Mouse (Mus musculus) adrenal gland, postnatal 36 days (tissue): ENCODE data around the gene Fiz1. TPM values are rescaled to one million over a fixed set of nuclear protein-coding genes. Genes with fewer than 3 reads are reported as not detected.
"Not testable (repeated sequence)": the region's sequence is repeated elsewhere in the genome, so short reads cannot be mapped to it uniquely, and the experiment has no call there.

Source experiments
- DNase-seq, 2 experiments: peaks; one replicate each; pipeline ENCODE4 v3.0.0; 2021; ENCODE audit warnings: mixed read lengths in 1 of 2
- total RNA-seq, 2 experiments: library from RNA; stranded (reverse); gene quantifications; 2 replicates each; pipeline ENCODE4 v1.2.3; 2021

Fiz1 gene
- total RNA-seq, 2 experiments from 2014 or later = 23.5 to 31.5 TPM

DNA sequence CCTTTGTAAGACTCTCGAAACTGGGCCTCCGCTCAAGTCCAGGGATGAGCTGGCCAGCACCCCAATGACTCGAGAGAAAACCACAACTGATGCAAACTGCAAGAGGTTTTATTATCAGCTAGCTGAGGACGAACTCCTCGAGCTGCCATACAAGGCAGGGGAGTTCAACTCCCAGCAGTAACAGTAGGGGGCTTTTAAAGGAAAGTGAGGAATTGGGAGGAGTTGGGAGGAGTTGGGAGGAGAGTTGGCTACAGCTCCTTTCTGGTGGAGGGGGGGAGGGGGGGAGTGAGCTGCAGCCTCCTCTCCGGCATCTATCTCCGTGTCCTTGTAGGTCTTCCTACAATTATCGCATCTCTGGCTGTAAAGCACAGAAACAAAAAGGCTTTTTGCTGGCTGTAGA is 11.6 kb downstream of the Fiz1 start:
- not testable (repeated sequence) for DNase-seq

DNA sequence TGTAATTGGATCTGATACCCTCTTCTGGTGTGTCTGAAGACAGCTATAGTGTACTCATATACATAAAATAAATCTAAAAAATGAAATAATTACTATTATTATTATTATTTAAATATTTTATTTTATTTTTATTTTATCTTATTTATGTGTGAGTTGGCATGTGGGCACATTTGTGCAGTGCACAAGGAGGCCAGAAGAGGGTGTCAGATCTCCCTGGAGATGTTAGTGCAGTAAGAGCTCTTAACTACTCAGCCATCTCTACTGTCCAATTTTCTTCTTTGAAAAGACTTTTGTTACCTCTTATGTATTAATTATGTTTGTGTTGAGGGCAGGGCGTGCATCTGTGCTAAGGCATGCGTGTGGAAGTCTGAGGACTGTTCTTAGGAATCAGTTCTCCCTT is 14.6 kb downstream of the Fiz1 start:
- DNase-seq = peak in 1 of 2 experiments; percentile 35

DNA sequence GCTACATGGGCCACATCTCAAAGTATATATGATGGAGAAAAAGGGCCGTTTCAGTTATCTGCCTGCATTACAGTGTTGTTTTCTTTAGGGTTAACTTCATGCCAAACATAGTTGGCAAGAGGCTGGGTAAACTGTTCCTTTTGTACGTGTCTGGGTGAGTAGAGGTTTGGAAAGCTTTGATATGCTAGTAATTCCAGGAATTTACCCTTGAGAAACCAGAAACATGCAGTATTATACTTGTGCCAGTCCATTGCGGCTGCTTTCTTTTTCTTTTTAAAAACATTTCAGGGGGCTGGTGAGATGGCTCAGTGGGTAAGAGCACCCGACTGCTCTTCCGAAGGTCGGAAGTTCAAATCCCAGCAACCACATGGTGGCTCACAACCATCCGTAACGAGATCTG is 17.6 kb downstream of the Fiz1 start:
- DNase-seq = no peak

DNA sequence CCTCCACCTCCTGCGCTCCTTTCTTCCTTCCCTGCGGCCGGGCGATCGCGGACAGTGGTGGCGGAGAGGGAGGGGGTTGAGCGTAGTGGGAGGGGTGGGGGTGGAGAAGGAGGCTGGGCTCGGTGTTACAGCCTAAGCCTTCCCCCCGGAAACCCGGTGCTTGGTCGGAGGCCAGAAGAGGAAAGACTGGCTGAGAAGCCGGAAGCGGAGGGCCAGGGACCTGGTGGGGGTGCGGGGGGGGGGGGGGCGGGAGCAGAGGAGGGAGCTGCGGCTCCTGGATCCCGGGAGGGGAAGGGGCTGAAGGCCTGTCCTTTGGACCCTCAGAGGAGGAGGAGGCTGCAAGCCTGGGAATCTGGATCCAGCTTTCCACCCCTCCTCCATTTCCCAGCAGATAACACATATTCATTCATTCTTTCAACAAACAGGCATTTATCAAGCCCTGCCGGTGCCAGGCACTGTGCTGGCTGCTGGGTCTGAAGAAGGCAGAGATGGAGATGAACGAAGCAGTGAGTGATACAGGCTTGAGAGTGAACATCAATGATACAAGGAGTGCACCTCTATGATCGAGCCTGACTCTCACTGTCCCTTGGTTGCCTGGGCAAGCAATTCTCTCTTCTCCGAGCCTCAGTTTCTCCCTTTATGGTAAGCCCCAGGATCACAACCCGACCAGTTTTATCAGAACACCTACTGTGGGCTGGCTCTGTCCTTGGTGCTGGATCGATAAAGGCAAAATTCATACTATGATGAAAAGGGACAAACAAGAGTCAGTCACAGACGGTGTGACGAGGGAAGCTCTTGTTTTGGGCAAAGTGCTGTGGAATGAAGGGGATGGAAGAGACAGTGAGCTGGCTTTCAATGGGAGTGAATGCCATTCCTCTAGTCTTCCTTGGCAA is 18.2 kb downstream of the Fiz1 start, which contains the start of gene Zfp579:
Gene Zfp579, minus strand, starts transcription at position 156 of the 893 bp plus-strand sequence.
- peak; percentile 95 for DNase-seq

DNA sequence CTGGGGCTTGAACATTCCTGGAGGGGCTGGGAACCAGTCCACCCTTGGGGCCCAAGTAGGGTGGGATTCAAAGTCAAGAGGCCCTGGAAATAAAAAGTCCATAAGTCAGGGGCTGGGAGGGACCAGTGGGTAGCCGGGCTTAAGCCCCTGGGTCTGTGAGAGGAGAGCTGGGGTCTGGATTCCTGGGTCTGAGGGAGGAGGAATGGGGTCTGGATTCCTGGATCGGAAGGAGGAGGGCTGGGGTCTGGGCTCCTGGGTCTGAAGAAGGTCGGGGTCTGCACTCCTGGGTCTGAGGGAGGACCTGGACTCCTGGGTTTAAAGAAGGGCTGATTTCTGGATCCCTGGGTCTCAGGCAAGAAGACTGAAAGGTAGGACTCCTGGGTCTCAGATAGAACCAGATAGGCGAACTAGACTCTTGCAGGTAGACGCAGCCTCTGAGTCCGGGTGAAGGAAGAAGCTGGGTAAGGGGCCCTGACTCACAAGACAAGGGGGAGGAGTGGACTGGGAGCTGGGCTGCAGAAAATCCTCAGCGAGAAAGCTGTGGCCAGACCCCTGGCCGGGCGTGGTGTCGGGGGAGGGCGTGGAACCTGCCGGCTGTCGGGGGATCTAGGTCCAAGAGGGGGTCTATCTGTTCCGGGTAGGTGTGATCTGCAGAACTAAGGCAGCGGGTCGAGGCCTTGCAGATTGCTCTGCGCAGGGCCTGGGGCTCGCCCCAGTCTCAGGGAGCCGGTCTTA is 19.1 kb downstream of the Fiz1 start:
- no peak for DNase-seq

DNA sequence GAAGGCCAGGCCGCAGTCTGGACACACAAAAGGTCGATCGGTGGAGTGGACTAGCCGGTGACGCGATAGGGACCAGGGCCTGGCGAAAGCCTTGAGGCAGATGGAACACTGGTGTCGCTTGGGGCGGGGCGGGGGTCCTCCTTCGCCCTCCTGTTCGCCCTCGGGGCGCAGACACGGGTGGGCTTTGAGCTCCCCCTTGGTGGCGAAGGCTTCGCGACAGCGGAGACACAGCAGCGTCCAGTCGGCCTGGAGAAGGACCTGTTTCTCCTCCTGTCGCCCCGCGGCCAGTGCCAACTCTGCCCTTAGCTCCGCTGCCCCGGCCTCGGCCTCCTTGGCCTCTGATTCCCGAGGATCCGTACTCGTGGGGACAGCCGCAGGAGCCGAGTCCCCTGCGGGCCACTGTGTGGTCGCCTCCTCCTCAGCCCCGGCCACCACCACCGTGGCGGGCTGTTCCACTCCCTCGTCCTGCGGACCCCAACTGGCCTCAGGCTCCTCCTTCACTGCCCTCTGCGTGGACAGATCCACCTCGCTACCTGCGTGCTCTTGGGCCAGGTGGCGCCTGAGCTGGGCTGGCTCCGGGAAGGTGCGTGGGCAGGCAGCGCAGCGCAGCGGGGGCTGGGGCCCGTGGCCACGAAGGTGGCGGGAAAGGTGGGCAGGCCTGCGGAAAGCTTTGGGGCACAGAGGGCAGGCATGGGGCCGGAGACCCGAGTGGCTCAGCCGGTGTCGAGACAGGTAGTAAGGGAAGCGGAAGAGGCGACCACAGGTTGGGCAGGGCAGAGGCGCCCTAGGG is 20.3 kb downstream of the Fiz1 start:
- DNase-seq = no peak

DNA sequence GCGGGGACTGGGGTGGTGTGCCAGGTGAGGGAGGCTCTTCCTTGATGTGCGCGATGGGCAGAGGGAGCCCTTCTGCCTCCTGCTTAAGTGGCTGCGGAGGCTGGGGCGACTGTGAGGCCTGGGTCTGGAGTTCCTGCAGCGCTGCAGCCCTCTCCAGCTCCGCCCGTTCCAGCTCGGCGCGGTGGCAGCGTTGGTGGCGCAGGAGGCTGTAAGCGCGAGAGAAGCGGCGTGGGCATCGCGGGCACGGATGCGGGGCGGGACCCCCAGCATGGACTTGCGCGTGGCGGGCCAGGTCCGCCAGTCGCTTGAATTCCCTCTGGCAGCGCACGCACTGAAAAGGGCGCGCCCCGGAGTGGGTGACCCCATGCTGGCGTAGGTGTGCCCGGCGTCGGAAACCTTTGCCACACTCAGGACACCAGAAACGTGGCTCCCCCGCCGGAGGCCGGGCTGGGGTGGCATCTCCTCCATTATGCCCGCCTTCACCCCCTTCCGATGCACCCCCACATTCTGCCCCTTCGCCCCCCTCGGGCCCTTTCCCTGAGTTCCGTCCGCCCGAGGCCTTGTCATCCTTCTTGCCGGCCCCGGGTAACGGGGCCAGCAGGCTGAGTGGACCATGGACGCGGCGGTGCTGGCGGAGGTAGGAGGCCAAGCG is 21.0 kb downstream of the Fiz1 start:
- no peak for DNase-seq

DNA sequence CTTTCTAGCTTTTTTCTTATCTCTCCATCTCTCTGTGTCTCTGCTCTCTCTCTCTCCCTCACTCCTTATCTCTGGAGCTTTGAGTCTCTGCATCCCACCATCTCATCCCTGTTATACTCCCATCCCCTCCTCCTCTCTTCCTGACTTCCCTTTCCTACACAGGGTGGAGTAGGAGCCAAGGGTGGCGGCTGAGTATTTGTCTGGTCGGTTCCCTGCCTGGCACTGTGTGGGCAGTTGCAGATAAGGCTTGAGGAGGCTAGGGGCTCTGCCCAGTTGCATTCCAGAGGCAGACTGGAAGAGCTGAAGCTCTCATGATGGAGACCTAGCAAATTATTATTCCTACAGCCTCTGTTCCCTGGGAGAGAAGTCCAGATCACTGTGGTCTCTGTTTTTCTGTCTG is 26.2 kb downstream of the Fiz1 start:
- DNase-seq = no peak

DNA sequence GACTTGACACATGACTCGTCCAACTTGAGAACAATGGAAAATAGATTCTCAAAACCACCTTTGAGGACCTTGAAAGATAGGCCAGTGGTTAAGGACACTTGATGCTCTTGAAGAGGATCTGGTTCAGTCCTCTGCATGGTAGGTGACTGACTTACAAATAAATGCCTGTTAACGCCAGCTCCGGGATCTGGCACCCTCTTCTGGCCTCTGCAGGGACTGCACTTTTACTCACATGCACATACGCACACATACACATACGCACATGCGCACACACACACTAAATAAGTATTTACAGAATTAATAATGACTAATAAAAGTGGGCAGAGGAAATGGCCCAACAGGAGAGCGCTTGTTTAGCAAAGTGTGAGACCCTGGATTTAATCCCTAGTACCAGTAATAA is 37.7 kb downstream of the Fiz1 start:
- DNase-seq = no peak

DNA sequence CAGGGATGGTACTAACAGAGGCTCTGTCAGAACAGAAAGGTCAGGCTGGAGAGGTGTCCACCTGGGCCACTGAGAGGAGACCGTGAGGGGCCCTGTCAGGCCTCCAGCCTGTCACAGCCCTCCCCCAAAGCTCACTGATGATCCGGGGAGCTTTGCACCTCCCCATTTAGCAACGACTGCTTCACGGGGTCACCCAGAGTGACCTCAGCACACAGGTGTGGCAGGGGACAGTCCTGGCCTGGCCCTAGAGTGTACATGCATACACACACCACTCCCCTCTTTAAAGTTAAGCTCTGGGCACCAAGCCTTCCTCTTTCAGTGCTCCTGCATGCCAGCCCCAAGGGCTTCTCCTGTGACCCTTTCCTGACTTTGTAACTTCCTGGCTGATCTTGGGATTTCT is 39.0 kb downstream of the Fiz1 start:
- no peak for DNase-seq

DNA sequence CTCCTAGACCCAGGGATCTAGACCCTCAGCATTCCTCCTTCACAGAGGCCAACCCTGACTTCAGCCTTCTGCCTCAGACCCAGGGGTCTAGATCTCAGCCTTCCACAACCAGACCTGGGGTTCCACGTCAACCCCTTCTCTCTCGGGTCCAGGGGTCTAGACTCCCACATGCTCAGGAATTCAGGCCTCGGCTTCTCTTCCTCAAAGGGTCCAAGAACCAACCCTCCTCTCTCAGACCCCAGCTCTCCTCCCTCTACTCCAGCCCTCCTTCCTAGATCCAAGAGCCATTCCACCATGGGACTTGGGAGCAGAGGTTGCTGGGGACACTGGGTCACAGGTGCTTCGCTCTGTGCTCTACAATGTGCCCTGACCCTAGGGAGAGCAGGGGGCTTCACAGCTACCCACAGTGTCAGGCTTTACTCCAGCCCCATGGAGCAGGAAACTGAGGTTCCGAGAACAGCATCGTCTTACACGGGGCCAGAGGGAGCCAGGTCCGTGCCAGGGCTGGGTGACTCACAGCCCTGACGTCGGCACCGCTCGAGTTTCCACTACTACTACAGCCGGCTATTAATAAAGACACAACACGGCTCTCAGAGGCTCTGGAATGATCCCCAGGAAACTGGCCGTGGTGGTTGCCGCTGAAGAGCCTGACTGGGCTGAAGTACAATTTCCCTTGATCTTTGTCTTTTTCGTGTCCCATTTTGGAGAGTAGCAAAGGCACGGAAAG is 42.0 kb downstream of the Fiz1 start:
- DNase-seq = peak; percentile 83 to 87

DNA sequence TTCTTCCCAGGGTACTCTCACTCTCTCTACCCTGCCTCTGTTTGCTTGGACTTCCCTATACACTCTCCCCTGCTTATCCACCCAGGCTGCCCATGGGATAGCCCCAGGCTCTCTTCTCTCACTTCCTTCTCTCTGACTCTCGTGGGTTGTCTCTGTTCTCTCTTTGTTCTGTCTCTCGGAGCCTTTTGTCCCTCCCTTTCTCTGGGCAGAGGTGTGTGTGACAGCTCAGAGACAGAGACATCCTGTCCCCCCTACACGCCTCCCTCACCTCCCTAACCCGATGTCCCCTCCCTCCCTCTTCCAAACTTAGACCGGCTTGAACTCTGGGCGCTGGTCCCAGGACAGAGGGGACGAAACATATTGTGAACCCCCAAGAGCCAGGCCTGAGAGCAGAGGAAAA is 42.8 kb downstream of the Fiz1 start:
- DNase-seq = no peak

DNA sequence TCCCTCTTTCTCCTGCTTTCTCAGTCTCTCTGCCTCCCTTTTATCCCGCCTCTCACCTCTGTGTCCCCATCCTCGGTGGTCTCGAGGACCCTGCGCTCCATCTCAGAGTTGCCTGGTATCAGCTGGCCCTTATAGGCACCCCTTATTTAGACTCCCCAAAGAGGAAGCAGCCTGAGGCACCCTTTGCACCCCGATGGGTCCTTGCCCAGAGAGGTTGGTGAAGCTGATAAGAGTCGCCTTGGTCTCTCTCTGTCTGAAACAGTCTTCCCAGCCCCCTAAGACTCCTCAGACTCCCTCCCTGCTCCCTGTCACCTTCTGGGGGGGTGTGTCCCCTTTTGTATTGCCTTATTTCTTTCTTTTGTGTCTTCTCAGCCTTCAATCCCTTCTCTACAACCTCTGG is 43.4 kb downstream of the Fiz1 start, which contains the start of gene Sbk3:
Gene Sbk3, minus strand, starts transcription at position 101 of the 400 bp plus-strand sequence.
- DNase-seq = no peak

DNA sequence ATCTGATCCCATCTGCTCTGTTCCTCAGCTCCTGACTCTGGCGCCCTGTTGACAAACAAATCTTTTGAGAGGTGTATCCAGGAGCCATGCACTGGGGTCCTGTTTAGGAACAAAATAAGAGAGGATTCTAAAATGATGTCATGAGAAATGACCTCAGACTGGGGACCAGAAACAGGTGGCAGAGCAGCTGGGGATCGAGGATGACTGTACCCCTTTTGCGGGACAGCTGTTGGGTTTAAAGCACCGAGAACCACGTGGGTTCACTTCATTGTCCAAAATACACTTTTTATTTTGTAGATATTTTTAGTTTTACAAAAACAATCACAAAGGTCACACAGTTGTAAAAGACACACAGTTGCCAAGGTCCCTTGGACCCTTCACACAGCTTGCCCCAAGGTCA is 49.5 kb downstream of the Fiz1 start:
- no peak for DNase-seq

DNA sequence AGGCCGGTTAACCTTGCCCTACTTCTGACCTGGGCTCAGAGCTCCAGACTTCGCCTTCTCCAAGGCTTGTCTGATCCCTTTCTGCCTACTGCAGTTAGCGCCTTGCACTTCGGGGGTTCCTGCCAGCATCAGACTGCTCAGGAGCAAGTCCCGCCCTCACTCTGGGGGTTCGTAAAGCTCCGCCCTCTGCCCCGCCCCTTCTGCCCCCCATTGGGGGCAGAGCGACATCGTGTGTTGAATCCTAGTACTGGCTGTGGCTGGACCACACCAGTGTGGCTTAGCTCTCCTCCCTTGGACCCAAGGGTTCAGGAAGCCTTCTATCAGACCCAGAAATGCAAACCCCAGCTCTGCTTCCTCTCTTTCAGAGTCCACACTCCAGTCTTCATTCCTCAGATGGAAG is 50.2 kb downstream of the Fiz1 start, which contains the start of gene Sbk2:
Gene Sbk2, minus strand, starts transcription at position 135 of the 400 bp plus-strand sequence.
- peak; percentile 88 to 91 for DNase-seq

DNA sequence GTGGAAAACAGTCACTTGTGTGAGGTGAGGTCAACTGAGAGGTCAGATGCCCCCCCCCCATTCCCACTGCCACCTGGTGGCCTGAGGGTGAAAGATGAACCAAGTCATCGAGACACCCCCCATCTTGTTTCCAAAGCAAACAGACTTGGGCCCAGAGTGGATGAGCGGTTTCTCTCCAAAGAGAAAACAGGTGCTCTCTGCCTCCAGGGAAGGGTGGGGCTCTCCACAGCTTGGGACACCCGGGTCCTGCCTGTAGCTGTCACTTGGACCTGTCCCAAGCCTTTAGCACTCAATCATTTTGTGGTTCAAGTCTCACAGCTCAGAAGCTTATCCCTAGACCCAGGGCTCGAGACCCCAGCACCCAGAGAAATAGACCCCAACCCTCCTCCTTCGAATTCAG is 51.0 kb downstream of the Fiz1 start:
- DNase-seq = no peak

DNA sequence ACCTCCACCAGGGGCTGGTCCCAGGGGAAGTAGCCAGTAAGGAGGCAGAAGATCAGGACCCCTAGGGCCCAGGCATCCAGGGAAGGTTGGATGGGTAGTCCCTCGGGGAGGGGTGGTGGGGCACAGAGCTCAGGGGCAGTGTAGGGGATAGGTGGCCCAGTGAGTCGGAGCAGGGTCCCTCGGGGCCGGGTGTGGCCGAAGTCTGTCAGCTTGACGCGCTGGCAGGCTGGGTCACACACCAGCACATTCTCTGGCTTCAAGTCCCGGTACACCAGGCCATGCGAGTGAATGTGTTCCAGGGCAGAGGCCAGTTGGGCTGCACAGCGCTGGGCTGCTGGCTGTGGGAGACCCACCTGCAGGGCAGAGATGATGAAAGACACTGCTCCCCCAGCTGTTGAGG is 57.1 kb downstream of the Fiz1 start:
- no peak for DNase-seq
